Comparison of ENCODE assay signal across 8 mouse cellular contexts in genomic region chr2:11552297-11552821, GRCm38 (mm10). TPM values are rescaled to one million over a fixed set of nuclear protein-coding genes. Genes with fewer than 3 reads are reported as not detected.
DNase-seq lines count a peak whose midpoint lies in the region; ATAC-seq and TF ChIP-seq lines count a peak whose summit lies in the region.

No protein-coding gene starts in this region.

- TF ChIP-seq POLR2A in thymus, adult 2 months (IDR thresholded peaks at IDR 0.05; ENCODE audit: control insufficient read depth, extremely low read depth, insufficient read depth, low read length, poor library complexity): no peak

- DNase-seq in cerebellum, adult 9-11 months: peak; percentile 11
- no peak for DNase-seq in cerebellum, adult 8-10 months
- peak; percentile 12 for DNase-seq in MN1 (ENCODE audit: low spot score)
- peak; percentile 64 for DNase-seq in induced T-regulatory cell, adult 2 months (ENCODE audit: low read depth)
- DNase-seq in thymus, adult 2 months: peak; percentile 40
- no peak for DNase-seq in left cerebral cortex, postnatal 4 days
- no peak for DNase-seq in layer of hippocampus, postnatal 36 days

- H3K27me3 ChIP-seq in liver, embryonic 15.5 days: peaks cover 28% of the 10 kb centered on the region
- H3K27me3 ChIP-seq in thymus, adult 2 months (ENCODE audit: control insufficient read depth, insufficient read depth, low read length): no peaks in the 10 kb centered on the region

- 11% methylated on average over 9 of the region's 9 CpGs for WGBS in liver, embryonic 15.5 days (ENCODE audit: insufficient replicate concordance)
- 5% methylated on average over 9 of the region's 9 CpGs for WGBS in thymus, adult 2 months

- no peak overlapping the region for H3K27ac ChIP-seq in liver, embryonic 15.5 days (replicated peaks)
- peak overlapping the region; percentile 25 for H3K27ac ChIP-seq in thymus, adult 2 months (ENCODE audit: control insufficient read depth, insufficient read depth, low read length)

- H3K4me2 ChIP-seq in liver, embryonic 15.5 days: peak overlapping the region; percentile 78

- H3K9ac ChIP-seq in liver, embryonic 15.5 days: 0 out of 2 replicates have a peak overlapping the region, but pooled peaks have one; percentile 39

- H3K9me3 ChIP-seq in liver, embryonic 15.5 days (replicated peaks): no peaks in the 10 kb centered on the region

- intact Hi-C loops in left cerebral cortex, postnatal 4 days (cut with DNase I): no loop called here

- H3K36me3 ChIP-seq in liver, embryonic 15.5 days (replicated peaks): no peaks in the 10 kb centered on the region
- no peaks in the 10 kb centered on the region for H3K36me3 ChIP-seq in thymus, adult 2 months (ENCODE audit: control insufficient read depth, insufficient read depth, low read length)

- H3K4me3 ChIP-seq in liver, embryonic 15.5 days (replicated peaks): peak overlapping the region; percentile 58
- peak overlapping the region; percentile 74 for H3K4me3 ChIP-seq in thymus, adult 2 months (ENCODE audit: control insufficient read depth, insufficient read depth, low read length)

- TF ChIP-seq CTCF in thymus, adult 2 months (IDR thresholded peaks at IDR 0.05; ENCODE audit: borderline replicate concordance, control insufficient read depth, extremely low read depth, insufficient read depth, low read length, poor library complexity): no peak

- peaks cover 6% of the 10 kb centered on the region for H3K4me1 ChIP-seq in liver, embryonic 15.5 days (replicated peaks)
- H3K4me1 ChIP-seq in thymus, adult 2 months (replicated peaks; ENCODE audit: control insufficient read depth, insufficient read depth, low read length): peaks cover 19% of the 10 kb centered on the region

- peak; percentile 26; the same call in 1 of the 2 replicates for ATAC-seq in liver, embryonic 15.5 days (ENCODE audit: insufficient read depth)

RNA-seq across cellular contexts. Expression of gene Pfkfb3, which starts 1.5 kb away (rescaled TPM):
- 4.6 and 5.8 TPM in 2 replicates for polyA plus RNA-seq in liver, embryonic 15.5 days (2015; fragmentation: Nextera tagmentation; extraction: Ambion mirVana)
- polyA plus RNA-seq in thymus, adult 2 months (2012; rRNA removed): 46.1 and 47.2 TPM in 2 replicates
- 10 to 100 TPM; 55.3 to 57.4 TPM for total RNA-seq in left cerebral cortex, postnatal 4 days (2021)
- total RNA-seq in layer of hippocampus, postnatal 36 days (2021): 10 to 100 TPM; 41.6 to 43.2 TPM

RNA-seq across cellular contexts. Expression of gene Rbm17, which starts 51.6 kb away (rescaled TPM):
- polyA plus RNA-seq in liver, embryonic 15.5 days (2015; fragmentation: Nextera tagmentation; extraction: Ambion mirVana): 49.8 and 52.4 TPM in 2 replicates
- polyA plus RNA-seq in thymus, adult 2 months (2012; rRNA removed): 83.6 and 84.8 TPM in 2 replicates
- 100 to 1,000 TPM; 126 to 135 TPM for total RNA-seq in left cerebral cortex, postnatal 4 days (2021)
- total RNA-seq in layer of hippocampus, postnatal 36 days (2021): 10 to 100 TPM; 72.4 to 86.0 TPM

Comparison
In these comparisons a context has a peak if more than half of its experiments do, and no peak if none do; other contexts are left out.
1. DNase-seq: peak in cerebellum, adult 9-11 months (single experiment), MN1 (single experiment), induced T-regulatory cell, adult 2 months (single experiment) and thymus, adult 2 months (single experiment); none in cerebellum, adult 8-10 months (single experiment), left cerebral cortex, postnatal 4 days (single experiment) and layer of hippocampus, postnatal 36 days (0 of 2).